Mouse (Mus musculus) C2C12 (cell line): ENCODE results near the gene Adgrb2.

ENCODE experiments used
- CTCF ChIP-seq: IDR thresholded peaks from one replicate; pipeline ENCODE4 v1.5.1; 2011; ENCODE audit not compliant: control insufficient read depth, insufficient read depth, insufficient read length
- MAX ChIP-seq: IDR thresholded peaks from one replicate; pipeline ENCODE4 v1.6.1; 2011; ENCODE audit warnings: mild to moderate bottlenecking, control low read depth
- MYOG ChIP-seq: IDR thresholded peaks from one replicate; pipeline ENCODE4 v1.6.1; 2011; ENCODE audit not compliant: control insufficient read depth, insufficient read length; ENCODE audit errors: extremely low read depth
- USF1 ChIP-seq: IDR thresholded peaks from one replicate; pipeline ENCODE4 v1.6.1; 2011; ENCODE audit warnings: low read depth, mild to moderate bottlenecking, control low read depth, moderate library complexity

- TF ChIP-seq MAX (no peak), CTCF (no peak), USF1 (no peak), MYOG (no peak)
Observed at GRCm38 (mm10) chr4:130016010-130016409, 31.3 kb downstream of the Adgrb2 start.
